Mouse (Mus musculus): ENCODE measurements around the gene Adcy6.

Adcy6 gene

GRCm38 (mm10) chr15:98602191-98602881 is 7.5 kb downstream of the Adcy6 start:
- in situ Hi-C loops (cut with MboI, MseI): no loop called here

- in situ Hi-C loops (cut with MboI, MseI): no loop called here
These were observed 8.1 kb downstream of the Adcy6 start for GRCm38 (mm10) chr15:98601832-98602190.

- in situ Hi-C loops (cut with MboI, MseI): no loop called here
These were observed 9.7 kb downstream of the Adcy6 start for GRCm38 (mm10) chr15:98600036-98600709.

- in situ Hi-C loops (cut with MboI, MseI): no loop called here
These were observed 13.3 kb downstream of the Adcy6 start for GRCm38 (mm10) chr15:98596609-98597008.

- in situ Hi-C loops (cut with MboI, MseI): no loop called here
These were observed 14.8 kb downstream of the Adcy6 start for GRCm38 (mm10) chr15:98595049-98595448.

- in situ Hi-C loops (cut with MboI, MseI): no loop called here
These were observed 15.7 kb downstream of the Adcy6 start for GRCm38 (mm10) chr15:98594193-98594592.

GRCm38 (mm10) chr15:98591396-98591795 is 18.5 kb downstream of the Adcy6 start:
- in situ Hi-C loops (cut with MboI, MseI): no loop called here

GRCm38 (mm10) chr15:98589640-98590336 is 20.1 kb downstream of the Adcy6 start:
- in situ Hi-C loops (cut with MboI, MseI): loop anchor here (5.0 kb wide), 1 partner anchor 113 kb away; no protein-coding TSS in a partner anchor

GRCm38 (mm10) chr15:98587751-98588150 is 22.1 kb downstream of the Adcy6 start:
- in situ Hi-C loops (cut with MboI, MseI): loop anchor here (5.0 kb wide), 1 partner anchor 115 kb away; no protein-coding TSS in a partner anchor

- in situ Hi-C loops (cut with MboI, MseI): loop anchor here (5.0 kb wide), 1 partner anchor 116 kb away; no protein-coding TSS in a partner anchor
These were observed 23.7 kb downstream of the Adcy6 start for GRCm38 (mm10) chr15:98586141-98586540.

GRCm38 (mm10) chr15:98585421-98585820 is 24.5 kb downstream of the Adcy6 start:
- in situ Hi-C loops (cut with MboI, MseI): loop anchor here (5.0 kb wide), 1 partner anchor 117 kb away; no protein-coding TSS in a partner anchor

GRCm38 (mm10) chr15:98582996-98583395 is 26.9 kb downstream of the Adcy6 start:
- in situ Hi-C loops (cut with MboI, MseI): loop anchor here (5.0 kb wide), 1 partner anchor 34 kb away; no protein-coding TSS in a partner anchor

- in situ Hi-C loops (cut with MboI, MseI): loop anchor here (5.0 kb wide), 1 partner anchor 35 kb away; no protein-coding TSS in a partner anchor
These were observed 27.5 kb downstream of the Adcy6 start for GRCm38 (mm10) chr15:98582410-98582809.

- in situ Hi-C loops (cut with MboI, MseI): loop anchor here (5.0 kb wide), 1 partner anchor 37 kb away; no protein-coding TSS in a partner anchor
These were observed 29.9 kb downstream of the Adcy6 start for GRCm38 (mm10) chr15:98579795-98580464.

- in situ Hi-C loops (cut with MboI, MseI): no loop called here
These were observed 30.6 kb downstream of the Adcy6 start for GRCm38 (mm10) chr15:98579310-98579709.

GRCm38 (mm10) chr15:98573293-98573692 is 36.6 kb downstream of the Adcy6 start:
- in situ Hi-C loops (cut with MboI, MseI): loop anchor here (25.0 kb wide), 1 partner anchor 664 kb away; no protein-coding TSS in a partner anchor

GRCm38 (mm10) chr15:98570873-98571538 is 38.9 kb downstream of the Adcy6 start, which contains the start of the genes Ccnt1 and 4930415O20Rik:
TSS of gene Ccnt1 (minus strand) at chr15:98570923.
TSS of gene 4930415O20Rik (plus strand) at chr15:98571004.
- in situ Hi-C loops (cut with MboI, MseI): loop anchor here (25.0 kb wide), 1 partner anchor 666 kb away; no protein-coding TSS in a partner anchor

- in situ Hi-C loops (cut with MboI, MseI): loop anchor here (25.0 kb wide), 1 partner anchor 667 kb away; no protein-coding TSS in a partner anchor
These were observed 40.0 kb downstream of the Adcy6 start for GRCm38 (mm10) chr15:98569795-98570365.

GRCm38 (mm10) chr15:98569216-98569615 is 40.7 kb downstream of the Adcy6 start:
- in situ Hi-C loops (cut with MboI, MseI): loop anchor here (25.0 kb wide), 1 partner anchor 668 kb away; no protein-coding TSS in a partner anchor

All from T-helper 2 cell (primary cell).